In the genomic region with DNA sequence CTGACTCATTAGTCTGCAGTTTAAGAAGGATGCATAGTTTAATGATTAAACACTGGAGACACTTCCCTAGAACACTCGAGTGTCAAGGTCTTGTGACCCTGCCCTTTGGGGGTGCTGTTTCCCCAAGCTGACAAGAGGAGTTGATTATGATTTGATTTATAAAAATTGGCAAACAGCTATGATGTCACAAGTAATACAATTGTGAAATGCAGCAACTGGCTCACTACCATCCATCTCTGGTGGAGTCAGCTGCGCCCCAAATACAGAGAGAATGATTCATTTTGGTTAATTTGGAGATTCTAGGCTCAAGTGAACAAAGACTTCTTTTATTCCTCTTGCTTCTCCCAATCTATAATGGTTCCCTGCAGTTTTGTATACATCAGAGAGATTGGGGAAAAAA, we compare ENCODE assay signal across 14 mouse cellular contexts.
"Had no signal": no experiment of that assay in that cellular context is flagged by ENCODE, and none has a peak within 500 bp of the region (broad histone marks: within the 10 kb centered on the region; RNA-seq: fewer than 3 reads in every experiment).

No protein-coding gene starts in this region.

- H3K36me3 ChIP-seq: liver, embryonic 12.5 days; stomach, embryonic 15.5 days had no signal

- H3K4me2 ChIP-seq: kidney, embryonic 15.5 days; limb, embryonic 15.5 days; liver, embryonic 12.5 days; lung, embryonic 14.5 days; midbrain, embryonic 13.5 days; neural tube, embryonic 15.5 days; stomach, embryonic 15.5 days had no signal

- H3K27me3 ChIP-seq: kidney, embryonic 15.5 days; limb, embryonic 15.5 days; liver, embryonic 12.5 days; midbrain, embryonic 13.5 days; neural tube, embryonic 15.5 days; stomach, embryonic 15.5 days had no signal

- H3K4me3 ChIP-seq: kidney, embryonic 15.5 days; left cerebral cortex, adult 2 months; limb, embryonic 15.5 days; liver, embryonic 12.5 days; midbrain, embryonic 13.5 days; neural tube, embryonic 15.5 days; stomach, embryonic 15.5 days had no signal

- DNase-seq: kidney, adult 2 months; kidney, postnatal 14 days; lung, embryonic 14.5 days; lung, postnatal 36 days; right cerebral cortex, adult 18-20 months; thymus, adult 2 months; thymus, postnatal 25 days had no signal
